Mouse (Mus musculus) liver, embryonic 14.5 days (tissue): Measurements from ENCODE around the gene Xpo6.

Experiments used
- CTCF ChIP-seq: IDR thresholded peaks from 2 replicates; pipeline ENCODE4 v1.5.1; 2016; ENCODE audit warnings: antibody characterized with exemption, low read depth, control low read depth
- EP300 ChIP-seq: IDR thresholded peaks from 2 replicates; pipeline ENCODE4 v1.6.1; 2016; ENCODE audit warnings: antibody characterized with exemption, low read depth

- TF ChIP-seq CTCF (no peak), EP300 (no peak)
These were observed 89.1 kb downstream of the Xpo6 start for GRCm38 (mm10) chr7:126111230-126111629.
